Mouse (Mus musculus) thymus, postnatal 10 days (tissue): ENCODE results near the gene Ufm1.

Source experiments
- DNase-seq, 2 experiments: peaks; one replicate each; pipeline ENCODE4 v3.0.0; 2021; ENCODE audit warnings: low spot score in 2 of 2

The Ufm1 gene

DNA sequence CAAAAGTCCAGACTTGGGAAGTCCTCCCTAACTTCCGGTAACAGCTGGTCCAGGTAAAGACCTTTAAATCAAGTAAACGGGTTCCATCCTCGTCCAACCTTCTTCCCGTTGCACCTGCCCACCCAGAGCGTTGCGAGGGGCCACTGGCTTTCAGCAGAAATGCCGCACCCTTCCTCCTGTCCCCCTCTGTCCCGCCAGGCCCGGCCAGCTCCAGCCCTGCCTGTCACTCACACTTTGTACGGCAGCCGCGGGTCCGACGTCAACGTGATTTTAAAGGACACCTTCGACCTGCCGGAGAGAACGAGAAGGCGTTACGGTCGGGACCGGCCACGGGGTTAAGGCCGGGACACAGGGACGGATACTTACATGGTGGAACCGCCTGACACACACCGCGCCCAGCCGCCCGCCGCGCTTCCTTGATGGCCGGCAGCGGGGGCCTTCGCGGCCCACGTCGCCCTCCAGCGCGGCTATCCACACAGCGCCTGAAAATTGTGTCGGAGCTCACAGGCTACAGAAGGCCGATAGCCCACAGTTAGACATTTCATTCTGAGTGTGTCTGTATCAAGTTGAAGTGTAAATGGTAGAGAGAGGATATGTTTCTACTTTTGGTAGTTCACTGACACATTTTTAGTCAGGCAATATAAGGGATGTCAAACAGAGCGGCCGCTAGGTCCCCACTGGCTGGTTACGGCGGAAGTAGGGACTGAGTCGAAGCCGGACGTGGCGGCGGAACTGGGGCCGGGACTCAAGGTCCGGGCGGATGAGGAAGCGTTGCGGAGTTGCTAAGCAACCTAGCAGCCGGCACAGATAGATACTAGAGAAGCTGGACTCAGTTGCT is at the start of gene Ufm1:
Gene Ufm1, minus strand, starts transcription at position 448 of the 838 bp plus-strand sequence.
- DNase-seq: peak; percentile 83 to 84

DNA sequence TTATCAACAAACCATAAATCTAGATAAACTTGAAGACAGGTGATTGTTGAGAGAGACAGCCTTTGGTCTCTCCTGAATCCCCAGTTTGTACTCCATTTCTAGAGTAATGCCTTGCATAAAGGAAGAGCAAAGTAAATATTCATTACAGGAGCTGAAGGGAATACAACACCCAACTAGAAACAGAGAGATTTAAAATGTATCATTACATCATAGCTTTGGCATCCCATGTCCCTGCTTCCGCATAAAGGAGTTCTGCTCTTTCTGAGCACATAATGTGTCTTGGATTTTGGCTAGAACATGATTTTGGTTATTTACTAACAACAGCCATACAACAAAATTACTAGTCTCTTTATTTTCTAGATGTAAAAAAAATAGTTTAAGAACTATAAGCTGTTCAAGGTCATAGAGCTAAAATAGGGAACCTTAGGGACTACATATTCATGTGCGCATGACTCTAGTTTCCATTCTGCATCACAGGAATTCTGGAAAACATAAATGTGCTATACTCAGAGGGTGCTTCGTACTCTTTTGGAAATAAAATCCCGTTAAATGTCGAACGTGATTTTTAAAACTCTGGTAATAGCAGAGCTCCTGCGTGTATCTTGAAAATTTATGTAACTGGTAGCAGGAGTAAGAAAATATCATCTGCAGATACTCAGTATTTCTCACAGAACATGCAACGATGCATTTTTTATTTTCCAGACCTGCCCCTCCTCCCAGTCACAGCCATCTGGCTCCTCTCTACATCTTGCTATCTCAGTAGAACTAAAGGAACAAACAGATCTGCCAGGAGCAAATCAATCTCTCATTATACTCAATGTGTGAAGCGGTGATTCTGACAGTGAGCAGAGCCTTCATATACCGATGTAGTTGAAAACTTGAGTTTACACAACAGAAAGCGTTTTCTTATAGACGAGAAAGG is 27.2 kb upstream of the Ufm1 start:
- no peak for DNase-seq

DNA sequence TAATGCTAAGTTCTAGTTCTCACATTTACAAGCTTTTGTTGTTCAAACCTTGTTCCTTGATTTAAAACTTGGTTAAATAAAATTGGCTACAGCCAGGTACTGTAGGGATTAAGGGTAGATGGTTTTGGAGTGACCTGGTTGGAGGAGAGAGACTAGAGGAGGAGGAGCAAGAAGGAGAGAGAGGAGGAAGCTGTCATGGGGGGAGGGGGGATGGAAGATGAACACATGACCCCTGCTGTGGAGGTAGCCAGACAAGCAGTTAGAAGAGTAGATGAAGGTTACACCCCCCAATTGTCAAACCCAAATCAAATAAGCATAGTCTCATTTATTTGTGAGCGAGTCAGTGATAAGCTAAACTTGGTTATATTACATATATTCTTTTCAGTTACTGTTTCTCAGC is 8.0 kb upstream of the Ufm1 start:
- no peak for DNase-seq

DNA sequence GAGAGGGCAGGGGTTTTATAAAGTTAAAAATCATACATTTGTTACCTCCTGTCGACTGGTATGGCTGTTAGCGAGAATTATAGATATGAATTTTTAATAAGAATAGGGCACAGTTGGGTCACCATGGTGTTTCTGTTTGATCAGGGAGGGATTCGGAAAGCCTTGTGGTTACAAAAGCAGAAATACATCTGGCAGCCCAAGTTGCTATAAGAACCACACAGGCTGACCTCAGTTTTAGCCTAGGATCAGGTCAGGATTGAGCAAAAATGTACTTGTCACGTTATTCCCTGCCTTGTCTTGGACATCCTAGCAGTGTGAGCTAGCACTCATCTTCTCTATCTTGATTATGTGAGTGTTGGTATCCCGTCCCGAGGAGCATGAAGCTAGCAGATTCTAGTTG is 6.9 kb upstream of the Ufm1 start:
- no peak for DNase-seq

DNA sequence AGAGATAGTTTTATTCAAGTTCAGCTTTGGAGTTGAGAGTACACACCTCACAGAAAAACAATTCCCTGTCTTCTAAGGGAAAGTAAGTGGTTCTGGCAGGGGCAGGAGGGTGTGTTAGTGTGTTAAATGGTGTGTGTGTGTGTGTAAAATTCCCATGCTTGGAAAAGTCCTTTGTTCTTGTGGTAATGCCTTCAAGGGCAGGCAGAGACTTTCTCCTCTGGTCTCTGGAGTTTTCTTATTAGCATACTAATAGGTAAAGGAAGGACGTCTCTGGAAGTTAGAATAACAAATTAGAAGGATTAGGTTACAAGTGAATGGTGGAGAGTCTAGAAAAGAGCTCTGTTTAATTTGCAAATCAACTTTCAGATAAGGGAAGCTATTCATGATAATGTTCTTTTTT is 5.6 kb upstream of the Ufm1 start:
- no peak for DNase-seq

DNA sequence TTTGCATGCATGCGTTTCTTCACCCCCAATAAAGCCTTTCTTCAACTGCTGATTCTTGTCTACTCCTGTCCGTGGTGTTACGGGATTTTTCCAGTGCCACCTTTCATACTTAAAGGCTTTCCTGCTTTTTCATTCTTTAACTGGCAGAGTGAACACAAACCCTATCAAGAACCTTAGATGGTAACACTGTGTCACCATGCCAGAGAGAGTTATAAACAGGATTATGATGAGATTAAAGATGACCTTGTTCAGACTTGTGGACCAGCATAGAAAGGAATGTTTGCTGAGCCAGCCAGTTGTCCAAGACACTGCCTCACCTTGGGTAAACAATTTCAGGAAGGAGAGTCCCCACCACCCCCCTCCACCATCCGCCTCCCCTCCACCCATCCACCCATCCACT is 4.6 kb upstream of the Ufm1 start:
- no peak for DNase-seq

DNA sequence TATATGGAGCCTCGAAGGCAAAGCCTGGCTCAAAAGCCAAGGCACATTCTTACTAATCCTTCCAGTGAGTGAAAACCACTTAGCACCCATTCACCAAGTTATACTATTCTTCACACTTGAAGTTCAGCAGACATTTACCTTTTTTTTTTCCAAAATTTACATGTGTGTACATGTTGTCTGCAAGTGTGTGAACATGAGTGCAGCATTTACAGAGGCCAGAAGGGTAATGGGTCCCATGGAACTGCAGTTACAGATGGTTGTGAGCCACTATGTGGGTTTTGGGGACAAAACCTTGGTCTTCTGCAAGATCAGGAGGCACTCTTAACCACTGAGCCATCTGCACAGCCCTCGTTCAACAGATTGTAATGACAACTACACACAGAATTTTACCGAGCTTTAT is 8.8 kb downstream of the Ufm1 start:
- no peak for DNase-seq

DNA sequence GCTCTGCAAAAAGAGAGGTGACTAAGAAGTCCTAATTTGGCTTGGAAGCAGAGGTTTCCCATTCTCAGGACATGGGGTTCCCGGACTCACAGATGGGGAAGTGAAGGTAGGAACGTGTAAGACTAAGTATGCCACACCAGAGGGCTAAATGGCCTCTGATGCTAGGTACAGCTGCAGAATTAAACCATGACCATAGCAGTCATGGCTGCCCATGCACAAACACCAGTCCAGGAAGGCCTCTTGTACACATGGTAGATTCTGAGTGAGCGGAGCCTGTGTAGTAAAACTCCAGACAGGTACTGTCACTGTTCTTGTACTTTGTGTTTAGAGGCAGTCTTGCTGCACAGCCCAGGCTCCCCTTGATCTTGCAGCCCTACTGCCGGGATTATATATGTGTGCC is 9.4 kb downstream of the Ufm1 start:
- no peak for DNase-seq

DNA sequence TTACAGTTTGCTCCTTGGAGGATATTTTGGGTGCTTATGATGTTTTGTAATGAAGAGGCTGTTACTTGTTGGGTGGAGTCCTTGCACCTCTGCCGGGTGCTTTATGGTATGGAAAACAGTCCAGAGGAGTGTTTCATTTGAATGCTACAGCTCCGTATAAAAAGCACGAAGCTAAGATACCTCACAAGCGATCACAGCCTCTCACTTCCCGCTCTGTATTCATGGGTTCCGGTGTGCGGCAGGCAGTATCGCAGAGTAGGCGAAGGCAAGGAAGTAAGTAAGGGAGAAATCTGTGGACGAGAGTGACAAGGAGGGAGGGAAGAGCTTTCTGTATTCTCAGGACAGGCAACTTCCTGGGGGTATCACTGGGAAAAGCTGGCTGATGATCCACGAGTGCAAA is 15.4 kb downstream of the Ufm1 start:
- no peak for DNase-seq

DNA sequence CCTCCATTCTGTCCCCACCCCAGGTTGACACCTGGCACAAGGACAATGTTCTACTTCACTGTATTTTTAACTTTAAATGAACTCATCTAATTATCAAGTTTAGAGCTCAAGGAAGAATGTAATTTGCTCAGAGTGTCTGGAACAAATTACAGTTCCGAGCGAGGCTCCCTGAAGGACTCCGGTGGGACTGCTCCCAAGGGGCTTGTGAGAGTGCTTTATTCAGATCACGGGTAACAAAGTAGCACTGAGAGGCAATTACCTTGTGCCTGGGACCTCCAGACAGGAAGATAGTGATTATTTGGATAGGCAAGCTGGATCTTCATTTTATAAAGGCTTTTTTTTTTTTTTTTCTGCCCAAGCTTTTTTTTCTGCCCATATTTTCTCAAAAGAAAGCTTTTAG is 15.9 kb downstream of the Ufm1 start:
- DNase-seq: no peak

DNA sequence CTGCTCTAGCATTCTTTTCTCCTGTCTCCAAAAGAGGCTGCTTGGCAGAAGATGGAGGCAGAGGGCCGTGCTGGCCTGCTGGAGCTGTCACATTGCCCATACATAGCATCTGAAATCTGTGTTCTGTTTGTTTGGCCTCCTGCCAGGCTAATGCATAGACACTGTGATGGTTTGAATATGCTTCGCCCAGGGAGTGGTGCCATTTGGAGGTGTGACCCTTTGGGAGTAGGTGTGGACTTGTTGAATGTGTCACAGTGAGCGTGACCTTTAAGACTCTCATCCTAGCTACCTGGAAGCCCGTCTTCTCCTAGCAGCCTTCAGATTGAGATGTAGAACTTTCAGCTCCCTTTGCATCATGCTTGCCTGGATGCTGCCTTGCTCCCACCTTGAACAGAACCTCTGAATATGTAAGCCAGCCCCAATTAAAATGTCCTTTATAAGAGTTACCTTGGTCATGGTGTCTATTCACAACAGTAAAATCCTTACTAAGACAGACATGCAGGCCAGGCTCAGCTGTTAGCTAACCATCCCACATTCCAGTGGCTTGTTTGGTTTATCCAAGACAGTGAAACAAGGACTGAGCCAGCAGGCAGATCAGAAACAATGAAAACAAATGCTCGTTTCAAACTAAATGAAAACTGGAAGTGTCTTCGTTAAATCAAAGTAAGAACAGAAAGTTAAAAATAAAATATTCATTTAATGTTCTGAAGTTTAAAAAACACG is 17.3 kb downstream of the Ufm1 start:
- DNase-seq: no peak

DNA sequence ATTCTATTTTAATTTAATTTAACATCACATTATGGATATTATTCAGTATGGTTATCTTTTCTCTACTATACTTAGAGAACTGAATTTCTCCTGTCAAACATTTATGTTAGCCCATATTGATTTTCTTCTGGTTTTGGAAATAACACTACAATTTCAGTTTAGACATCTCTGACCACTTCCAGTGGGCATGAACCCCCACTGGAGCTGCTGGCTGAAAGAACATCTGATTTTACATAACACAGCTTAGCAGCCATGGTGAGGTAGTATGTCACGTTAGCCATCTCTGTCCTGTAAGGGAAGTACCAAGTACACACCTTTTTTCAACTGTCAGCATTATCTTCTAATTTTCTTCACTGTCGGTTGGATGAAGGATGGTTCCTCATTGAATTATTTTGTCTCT is 18.8 kb downstream of the Ufm1 start, which contains the start of gene Gm10985:
Gene Gm10985, plus strand, starts transcription at position 301 of the 400 bp plus-strand sequence.
- no peak for DNase-seq

DNA sequence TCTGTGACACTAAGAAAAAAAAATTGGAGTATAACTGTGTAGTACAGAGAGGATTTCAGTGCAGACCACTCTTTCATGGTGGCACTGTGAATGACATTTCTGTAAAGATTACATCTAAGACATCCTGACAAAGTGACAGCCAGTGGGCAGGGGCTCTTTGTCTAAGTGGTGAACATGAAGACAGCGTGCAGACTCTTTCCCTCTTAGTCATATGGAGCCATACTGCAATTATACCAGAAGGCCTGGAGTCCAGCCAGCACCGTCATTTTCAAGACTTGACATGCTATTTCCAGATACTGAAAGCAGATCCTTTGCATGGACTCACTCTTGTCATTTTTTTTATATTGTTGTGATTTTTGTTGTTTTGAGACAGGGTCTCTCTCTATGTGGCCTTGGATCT is 29.4 kb downstream of the Ufm1 start:
- DNase-seq: no peak

DNA sequence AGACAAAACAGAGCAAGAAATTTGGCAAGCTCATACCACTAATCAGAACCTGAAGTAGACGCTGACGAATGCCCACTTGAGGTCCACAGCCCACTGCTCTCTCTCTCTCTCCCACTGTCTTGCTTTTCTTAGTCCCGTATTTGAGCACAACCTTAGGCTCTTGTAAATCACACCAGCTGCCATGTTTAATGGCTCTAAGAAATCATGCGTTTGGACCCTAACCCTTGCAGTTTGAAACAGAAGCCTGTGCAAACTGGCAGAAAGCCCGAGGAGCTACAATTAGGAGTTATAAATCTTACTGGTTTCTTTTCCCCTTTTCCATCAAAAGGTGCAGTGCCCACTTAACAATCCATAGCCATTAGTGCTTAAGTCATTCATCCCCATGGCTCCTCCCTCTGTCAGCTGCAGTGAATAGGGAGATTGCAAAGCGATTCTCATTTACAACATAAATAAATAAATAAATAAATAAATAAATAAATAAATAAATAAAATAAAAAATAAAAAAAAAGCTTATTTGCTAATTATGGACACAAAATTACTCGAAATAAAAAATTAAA is 50.1 kb downstream of the Ufm1 start:
- no peak for DNase-seq
